Mouse (Mus musculus): Measurements from ENCODE around the gene Kcna2. TPM values are rescaled to one million over a fixed set of nuclear protein-coding genes. Genes with fewer than 3 reads are reported as not detected.

Gene Kcna2
- polyA plus RNA-seq (2017; shearing (Covaris generic)) = 1 to 10 TPM in 1 of 2 experiments, under 1 TPM in 1; 0.11 to 1.4 TPM

DNA sequence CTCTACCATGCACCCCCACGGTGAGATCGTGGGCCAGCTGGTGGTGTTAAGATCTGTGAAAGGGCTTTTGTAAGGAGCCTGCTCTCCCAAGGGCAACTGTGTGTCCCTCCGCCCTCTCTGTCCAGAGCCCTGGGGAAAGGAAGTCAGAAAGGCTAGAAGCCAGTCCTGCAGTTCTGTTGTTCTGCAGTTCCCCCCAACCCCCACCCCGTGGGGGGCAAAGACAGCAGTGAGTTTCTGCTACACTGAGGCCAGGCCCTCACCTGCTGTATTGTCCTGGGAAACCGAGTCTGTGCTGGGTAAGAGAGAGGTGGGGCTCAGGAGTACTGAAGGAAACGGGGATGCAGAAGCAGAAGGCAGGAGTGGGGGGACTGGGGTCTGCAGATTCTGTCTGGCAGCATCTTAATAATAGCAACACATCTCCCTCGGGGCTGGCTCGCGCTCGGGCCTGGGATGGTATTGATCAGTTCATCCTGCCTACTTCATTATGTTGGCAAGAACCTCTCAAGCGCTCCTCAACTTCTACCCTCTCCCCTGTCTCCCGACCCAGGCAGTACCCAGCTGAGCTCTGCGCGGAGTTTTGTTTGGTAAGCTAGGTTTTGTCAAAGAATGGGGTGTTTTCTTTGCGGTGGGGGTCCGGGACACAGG, at the start of gene Kcna2:
Gene Kcna2 (plus strand): TSS at position 336 of the 645 bp plus-strand sequence.

Other genes starting within 250 kb of the Kcna2 start
- 100 to 1,000 TPM in 1 of 2 experiments, 10 to 100 TPM in 1; 44.9 to 133 TPM for gene Kcna3, start 65.0 kb upstream of the Kcna2 start, polyA plus RNA-seq (2017; shearing (Covaris generic))
- gene Kcna10, start 81.9 kb downstream of the Kcna2 start, polyA plus RNA-seq (2017; shearing (Covaris generic)) = not detected
- not detected for gene Cym, start 120.6 kb downstream of the Kcna2 start, polyA plus RNA-seq (2017; shearing (Covaris generic))
- gene A630076J17Rik, start 129.5 kb downstream of the Kcna2 start, polyA plus RNA-seq (2017; shearing (Covaris generic)) = under 1 TPM in 1 of 2 experiments, not detected in 1; 0.16 TPM
- gene Prok1, start 138.6 kb downstream of the Kcna2 start, polyA plus RNA-seq (2017; shearing (Covaris generic)) = under 1 TPM in 1 of 2 experiments, not detected in 1; 0.09 TPM
- gene Lamtor5, start 177.7 kb downstream of the Kcna2 start, polyA plus RNA-seq (2017; shearing (Covaris generic)) = 100 to 1,000 TPM; 226 to 286 TPM
- 1 to 10 TPM in 1 of 2 experiments, under 1 TPM in 1; 0.61 to 1.4 TPM for gene Slc16a4, start 190.1 kb downstream of the Kcna2 start, polyA plus RNA-seq (2017; shearing (Covaris generic))
- gene Rbm15, start 232.5 kb downstream of the Kcna2 start, polyA plus RNA-seq (2017; shearing (Covaris generic)) = 1 to 10 TPM; 5.8 to 8.6 TPM